Comparison of ENCODE assay signal across 12 mouse cellular contexts in the genomic region with DNA sequence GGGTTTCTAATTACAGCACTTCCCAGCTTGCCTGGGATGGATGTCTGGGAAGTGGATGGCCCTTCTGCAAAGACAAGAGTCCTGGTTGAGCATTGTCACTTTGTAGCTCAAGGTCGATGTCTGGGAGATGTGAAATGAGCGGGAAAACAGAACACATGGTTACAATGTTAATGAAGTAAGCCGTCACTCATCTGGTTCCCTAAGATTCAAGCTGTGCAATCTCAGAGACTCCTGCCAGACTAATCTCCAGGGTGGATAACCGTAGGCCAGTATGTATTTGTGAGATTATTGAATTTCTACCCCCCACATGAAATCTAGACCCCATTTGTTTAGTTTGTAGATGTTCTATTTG.
DNase-seq lines count a peak whose midpoint lies in the region; ATAC-seq lines count a peak whose summit lies in the region.
"Had no signal": no experiment of that assay in that cellular context is flagged by ENCODE, and none has a peak within 500 bp of the region (broad histone marks: within the 10 kb centered on the region; RNA-seq: fewer than 3 reads in every experiment).

No protein-coding gene starts in this region.

- no peaks in the 10 kb centered on the region for H3K36me3 ChIP-seq in kidney, embryonic 16.5 days (ENCODE audit: insufficient read depth, low read length)
- H3K36me3 ChIP-seq in embryonic facial prominence, embryonic 14.5 days (ENCODE audit: control insufficient read depth, insufficient read depth, low read length) = no peaks in the 10 kb centered on the region
- H3K36me3 ChIP-seq in hindbrain, embryonic 12.5 days = no peaks in the 10 kb centered on the region
- H3K36me3 ChIP-seq in midbrain, embryonic 15.5 days (replicated peaks) = no peaks in the 10 kb centered on the region

- H3K4me3 ChIP-seq in kidney, embryonic 16.5 days (ENCODE audit: low read length) = peak overlapping the region; percentile 12; the same call in 1 of the 2 replicates
- H3K4me3 ChIP-seq in embryonic facial prominence, embryonic 14.5 days (ENCODE audit: low read depth, low read length) = no peak overlapping the region
- H3K4me3 ChIP-seq in hindbrain, embryonic 12.5 days = no peak overlapping the region
- H3K4me3 ChIP-seq in midbrain, embryonic 15.5 days = no peak overlapping the region
- H3K4me3 ChIP-seq: myocyte had no signal

- no peaks in the 10 kb centered on the region for H3K9me3 ChIP-seq in kidney, embryonic 16.5 days (ENCODE audit: low read length)
- no peaks in the 10 kb centered on the region for H3K9me3 ChIP-seq in embryonic facial prominence, embryonic 14.5 days (ENCODE audit: control insufficient read depth, low read length)
- no peaks in the 10 kb centered on the region for H3K9me3 ChIP-seq in hindbrain, embryonic 12.5 days (replicated peaks)
- no peaks in the 10 kb centered on the region for H3K9me3 ChIP-seq in midbrain, embryonic 15.5 days

- H3K9ac ChIP-seq in kidney, embryonic 16.5 days (replicated peaks; ENCODE audit: low read length) = no peak overlapping the region
- H3K9ac ChIP-seq in embryonic facial prominence, embryonic 14.5 days (ENCODE audit: low read depth, low read length) = peak overlapping the region; percentile 34
- no peak overlapping the region for H3K9ac ChIP-seq in hindbrain, embryonic 12.5 days
- no peak overlapping the region for H3K9ac ChIP-seq in midbrain, embryonic 15.5 days
- H3K9ac ChIP-seq: liver, embryonic 14.5 days had no signal

- 0 out of 2 replicates have a peak overlapping the region, but pooled peaks have one; percentile 13 for H3K27ac ChIP-seq in kidney, embryonic 16.5 days (ENCODE audit: low read length)
- H3K27ac ChIP-seq in embryonic facial prominence, embryonic 14.5 days (replicated peaks; ENCODE audit: low read depth, low read length) = no peak overlapping the region
- H3K27ac ChIP-seq in hindbrain, embryonic 12.5 days = peak overlapping the region; percentile 44; the same call in 1 of the 2 replicates
- no peak overlapping the region for H3K27ac ChIP-seq in midbrain, embryonic 15.5 days
- H3K27ac ChIP-seq: liver, embryonic 14.5 days had no signal

- no peak for ATAC-seq in kidney, embryonic 16.5 days (ENCODE audit: low FRiP score, low TSS enrichment)
- no peak for ATAC-seq in embryonic facial prominence, embryonic 14.5 days (ENCODE audit: low read depth)
- ATAC-seq in hindbrain, embryonic 12.5 days (ENCODE audit: low FRiP score) = peak; percentile 46; the same call in 1 of the 2 replicates
- ATAC-seq in midbrain, embryonic 15.5 days (replicated peaks) = no peak
- ATAC-seq in granulocyte monocyte progenitor cell, adult 5-6 weeks (replicated peaks; ENCODE audit: poor library complexity, severe bottlenecking) = no peak

- no peaks in the 10 kb centered on the region for H3K27me3 ChIP-seq in kidney, embryonic 16.5 days (ENCODE audit: insufficient read depth, low read length)
- H3K27me3 ChIP-seq in embryonic facial prominence, embryonic 14.5 days (replicated peaks; ENCODE audit: control insufficient read depth, insufficient read depth, low read length) = no peaks in the 10 kb centered on the region
- no peaks in the 10 kb centered on the region for H3K27me3 ChIP-seq in hindbrain, embryonic 12.5 days
- H3K27me3 ChIP-seq in midbrain, embryonic 15.5 days (replicated peaks) = 0 out of 2 replicates have a peak, but pooled peaks cover 2% of the 10 kb centered on the region

- WGBS in kidney, embryonic 16.5 days = 18% methylated on average over 4 of the region's 4 CpGs
- WGBS in embryonic facial prominence, embryonic 14.5 days = 10% methylated on average over 4 of the region's 4 CpGs
- WGBS in hindbrain, embryonic 12.5 days = 8% methylated on average over 4 of the region's 4 CpGs
- WGBS in midbrain, embryonic 15.5 days = 7% methylated on average over 4 of the region's 4 CpGs

- H3K4me2 ChIP-seq in kidney, embryonic 16.5 days (replicated peaks; ENCODE audit: low read depth, low read length) = peak overlapping the region; percentile 38
- peak overlapping the region; percentile 43 for H3K4me2 ChIP-seq in embryonic facial prominence, embryonic 14.5 days (ENCODE audit: low read depth, low read length)
- peak overlapping the region; percentile 41 for H3K4me2 ChIP-seq in hindbrain, embryonic 12.5 days (replicated peaks)
- peak overlapping the region; percentile 0; the same call in 1 of the 2 replicates for H3K4me2 ChIP-seq in midbrain, embryonic 15.5 days

- no peak for DNase-seq in kidney, postnatal 10 days
- DNase-seq in embryonic facial prominence, embryonic 14.5 days (ENCODE audit: low spot score) = peak; percentile 41
- DNase-seq in cerebellum, postnatal 10 days = no peak
- no peak for DNase-seq in cerebellum, postnatal 25 days
- DNase-seq: adrenal gland, postnatal 10 days; kidney, postnatal 36 days had no signal

- H3K4me1 ChIP-seq in kidney, embryonic 16.5 days (ENCODE audit: insufficient read depth, low read length) = peaks cover 18% of the 10 kb centered on the region
- H3K4me1 ChIP-seq in embryonic facial prominence, embryonic 14.5 days (ENCODE audit: control insufficient read depth, insufficient read depth, low read length) = peaks cover 10% of the 10 kb centered on the region
- H3K4me1 ChIP-seq in hindbrain, embryonic 12.5 days = peaks cover 17% of the 10 kb centered on the region
- H3K4me1 ChIP-seq in midbrain, embryonic 15.5 days = peaks cover 9% of the 10 kb centered on the region

Comparison
In these comparisons a context has a peak if more than half of its experiments do, and no peak if none do; other contexts are left out.
1. H3K27ac ChIP-seq: peak in kidney, embryonic 16.5 days (single experiment) and hindbrain, embryonic 12.5 days (single experiment); none in embryonic facial prominence, embryonic 14.5 days (single experiment) and midbrain, embryonic 15.5 days (single experiment).
2. Peak in every context shown above with its lines, with median percentiles within 50 percentile points of each other: H3K4me2 ChIP-seq.